Mouse (Mus musculus) urinary bladder, adult 2 months (tissue): ENCODE data around the gene Mesp1. TPM values are rescaled to one million over a fixed set of nuclear protein-coding genes. Genes with fewer than 3 reads are reported as not detected.
"Not testable (repeated sequence)": the region's sequence is repeated elsewhere in the genome, so short reads cannot be mapped to it uniquely, and the experiment has no call there.

ENCODE experiments used
- DNase-seq: peaks from one replicate; pipeline ENCODE4 v3.0.0; 2022; ENCODE audit warnings: low spot score
- polyA plus RNA-seq: library from polyadenylated mRNA; depleted of rRNA; stranded (reverse); fragments of >200 nt; gene quantifications from 2 replicates; pipeline ENCODE4 v1.2.3, GENCODE M21; 2012

Mesp1 gene
- polyA plus RNA-seq, 1 experiment = 0.08 TPM

- not testable (repeated sequence) for DNase-seq
These were observed 3.8 kb downstream of the Mesp1 start for GRCm38 (mm10) chr7:79789812-79790211.

GRCm38 (mm10) chr7:79786295-79786694 is 7.3 kb downstream of the Mesp1 start:
- DNase-seq = no peak

- no peak for DNase-seq
These were observed 11.1 kb downstream of the Mesp1 start for GRCm38 (mm10) chr7:79782516-79782855.

- DNase-seq = no peak
These were observed 11.6 kb downstream of the Mesp1 start for GRCm38 (mm10) chr7:79781826-79782515.

GRCm38 (mm10) chr7:79780647-79781626 is 12.7 kb downstream of the Mesp1 start:
- DNase-seq = peak; percentile 45

- no peak for DNase-seq
These were observed 21.8 kb downstream of the Mesp1 start for GRCm38 (mm10) chr7:79771561-79772512.

- no peak for DNase-seq
These were observed 23.9 kb downstream of the Mesp1 start for GRCm38 (mm10) chr7:79769664-79770063.

GRCm38 (mm10) chr7:79765991-79766390 is 27.6 kb downstream of the Mesp1 start:
- no peak for DNase-seq

GRCm38 (mm10) chr7:79762106-79762505 is 31.5 kb downstream of the Mesp1 start:
- no peak for DNase-seq

GRCm38 (mm10) chr7:79761124-79761876 is 32.3 kb downstream of the Mesp1 start:
- no peak for DNase-seq

- no peak for DNase-seq
These were observed 33.8 kb downstream of the Mesp1 start for GRCm38 (mm10) chr7:79759766-79760165.

GRCm38 (mm10) chr7:79758176-79758575 is 35.4 kb downstream of the Mesp1 start:
- DNase-seq = no peak

- DNase-seq = no peak
These were observed 37.3 kb downstream of the Mesp1 start for GRCm38 (mm10) chr7:79756334-79756733.

GRCm38 (mm10) chr7:79749511-79749910 is 44.1 kb downstream of the Mesp1 start:
- no peak for DNase-seq

- DNase-seq = no peak
These were observed 45.9 kb downstream of the Mesp1 start for GRCm38 (mm10) chr7:79747659-79748058.

- no peak for DNase-seq
These were observed 49.0 kb downstream of the Mesp1 start for GRCm38 (mm10) chr7:79744585-79744984.

GRCm38 (mm10) chr7:79744051-79744450 is 49.5 kb downstream of the Mesp1 start:
- DNase-seq = no peak

GRCm38 (mm10) chr7:79742659-79743536 is 50.7 kb downstream of the Mesp1 start, which contains the start of the genes Pex11a and Wdr93:
Gene Pex11a (minus strand): TSS chr7:79743131.
Gene Wdr93 (plus strand): TSS chr7:79743163.
- peak; percentile 55 for DNase-seq

- no peak for DNase-seq
These were observed 51.3 kb downstream of the Mesp1 start for GRCm38 (mm10) chr7:79742277-79742658.
